Mouse (Mus musculus) small intestine, adult 2 months (tissue): ENCODE data around the gene Thbs3. TPM values are rescaled to one million over a fixed set of nuclear protein-coding genes. Genes with fewer than 3 reads are reported as not detected.

Experiments used
- H3K27ac ChIP-seq: fragments of 200-500 bp; 2 replicates; pipeline ENCODE4 v1.5.1; 2012; ENCODE audit warnings: low read depth, low read length, control low read depth, inconsistent platforms; ENCODE audit not compliant: insufficient read depth
- H3K27me3 ChIP-seq: fragments of 200-500 bp; 2 replicates; pipeline ENCODE4 v1.6.1; 2012; ENCODE audit warnings: mild to moderate bottlenecking, moderate library complexity, low read length, inconsistent platforms; ENCODE audit not compliant: control insufficient read depth, insufficient read depth
- H3K36me3 ChIP-seq: fragments of 200-500 bp; 2 replicates; pipeline ENCODE4 v1.6.1; 2012; ENCODE audit warnings: mild to moderate bottlenecking, low read length, control low read depth, inconsistent platforms; ENCODE audit not compliant: control insufficient read depth, insufficient read depth
- H3K4me1 ChIP-seq: fragments of 200-500 bp; 2 replicates; pipeline ENCODE4 v1.6.1; 2012; ENCODE audit warnings: low read length, inconsistent platforms, mixed read lengths; ENCODE audit not compliant: control insufficient read depth, insufficient read depth, insufficient read length
- H3K4me3 ChIP-seq: fragments of 200-500 bp; 2 replicates; pipeline ENCODE4 v1.5.1; 2012; ENCODE audit warnings: low read depth, mild to moderate bottlenecking, control low read depth, inconsistent platforms, low read length, moderate library complexity
- CTCF ChIP-seq: fragments of 200-500 bp; IDR thresholded peaks from 2 replicates; pipeline ENCODE4 v1.5.1; 2012; ENCODE audit warnings: low read depth, mild to moderate bottlenecking, control low read depth, inconsistent platforms, low read length, moderate library complexity, mixed read lengths; ENCODE audit not compliant: insufficient replicate concordance, insufficient read length; ENCODE audit errors: extremely low read depth
- POLR2A ChIP-seq: fragments of 200-500 bp; IDR thresholded peaks from 2 replicates; pipeline ENCODE4 v1.6.1; 2012; ENCODE audit warnings: low read depth, mild to moderate bottlenecking, control low read depth, inconsistent platforms, low read length, moderate library complexity
- WGBS: fragments of 180-500 bp; shearing (Covaris S2); methylation state at CpG from one replicate; pipeline ENCODE4 v1.1.7; 2018; 5-methylcytosine and 5-hydroxymethylcytosine counted together
- polyA plus RNA-seq: library from polyadenylated mRNA; depleted of rRNA; stranded (reverse); fragments of >200 nt; gene quantifications from 2 replicates; pipeline ENCODE4 v1.2.3, GENCODE M21; 2012

The Thbs3 gene
- polyA plus RNA-seq, 1 experiment, result 10.5 TPM

- Histone ChIP-seq H3K4me1 (peaks cover 8% of the 10 kb centered on the region; the same call in 1 of the 2 replicates), H3K27ac (no peak overlapping the region), H3K4me3 (no peak overlapping the region), H3K27me3 (no peaks in the 10 kb centered on the region), H3K36me3 (peaks cover 8% of the 10 kb centered on the region; the same call in 1 of the 2 replicates)
- WGBS, result 68% methylated on average over 3 of the region's 3 CpGs
- TF ChIP-seq POLR2A (no peak), CTCF (no peak)
These were observed 15.1 kb upstream of the Thbs3 start for GRCm38 (mm10) chr3:89199839-89200238.

GRCm38 (mm10) chr3:89202253-89203141, 12.5 kb upstream of the Thbs3 start, which contains the start of gene Gba:
Gene Gba (plus strand): TSS chr3:89202928.
- 19% methylated on average over 13 of the region's 13 CpGs for WGBS
- no peak for TF ChIP-seq CTCF
- TF ChIP-seq POLR2A, result no peak
- peaks cover 33% of the 10 kb centered on the region for H3K36me3 ChIP-seq

GRCm38 (mm10) chr3:89203142-89203514, 11.9 kb upstream of the Thbs3 start:
- Histone ChIP-seq H3K36me3 (peaks cover 40% of the 10 kb centered on the region), H3K27me3 (no peaks in the 10 kb centered on the region), H3K4me1 (peaks cover 4% of the 10 kb centered on the region; the same call in 1 of the 2 replicates), H3K27ac (peak overlapping the region; percentile 36; the same call in 1 of the 2 replicates), H3K4me3 (peak overlapping the region; percentile 61)
- 18% methylated on average over 5 of the region's 5 CpGs for WGBS
- TF ChIP-seq POLR2A (no peak), CTCF (no peak)

More at GRCm38 (mm10) chr3:89202253-89203141, 12.5 kb upstream of the Thbs3 start, which contains the start of gene Gba:
- Histone ChIP-seq H3K27ac (peak within 1 kb of the TSS; percentile 36; the same call in 1 of the 2 replicates), H3K27me3 (no peaks in the 10 kb centered on the region), H3K4me1 (peaks cover 4% of the 10 kb centered on the region; the same call in 1 of the 2 replicates), H3K4me3 (peak within 1 kb of the TSS; percentile 61)

- Histone ChIP-seq H3K27me3 (no peaks in the 10 kb centered on the region), H3K36me3 (peaks cover 63% of the 10 kb centered on the region), H3K4me1 (peaks cover 4% of the 10 kb centered on the region; the same call in 1 of the 2 replicates), H3K4me3 (no peak overlapping the region), H3K27ac (no peak overlapping the region)
- 94% methylated on average over 7 of the region's 7 CpGs for WGBS
- TF ChIP-seq CTCF, result no peak
- TF ChIP-seq POLR2A, result no peak
These were observed 8.9 kb upstream of the Thbs3 start for GRCm38 (mm10) chr3:89206079-89206478.

GRCm38 (mm10) chr3:89206695-89207094, 8.3 kb upstream of the Thbs3 start:
- Histone ChIP-seq H3K36me3 (peaks cover 63% of the 10 kb centered on the region), H3K27me3 (no peaks in the 10 kb centered on the region), H3K4me3 (no peak overlapping the region), H3K27ac (no peak overlapping the region), H3K4me1 (peaks cover 4% of the 10 kb centered on the region; the same call in 1 of the 2 replicates)
- WGBS, result 67% methylated on average over 2 of the region's 2 CpGs
- no peak for TF ChIP-seq POLR2A
- TF ChIP-seq CTCF, result no peak

- H3K4me1 ChIP-seq, result peaks cover 6% of the 10 kb centered on the region; the same call in 1 of the 2 replicates
- no peak for TF ChIP-seq POLR2A
- no peak for TF ChIP-seq CTCF
- no peaks in the 10 kb centered on the region for H3K27me3 ChIP-seq
- peaks cover 63% of the 10 kb centered on the region for H3K36me3 ChIP-seq
- no peak overlapping the region for H3K4me3 ChIP-seq
- H3K27ac ChIP-seq, result no peak overlapping the region
- 88% methylated on average over 13 of the region's 13 CpGs for WGBS
These were observed 6.8 kb upstream of the Thbs3 start for GRCm38 (mm10) chr3:89208075-89208657.

GRCm38 (mm10) chr3:89208736-89209135, 6.2 kb upstream of the Thbs3 start:
- 85% methylated on average over 6 of the region's 6 CpGs for WGBS
- Histone ChIP-seq H3K27ac (no peak overlapping the region), H3K4me1 (peaks cover 3% of the 10 kb centered on the region; the same call in 1 of the 2 replicates), H3K4me3 (no peak overlapping the region), H3K36me3 (peaks cover 63% of the 10 kb centered on the region), H3K27me3 (no peaks in the 10 kb centered on the region)
- TF ChIP-seq POLR2A, result no peak
- TF ChIP-seq CTCF, result no peak
